Mouse (Mus musculus) ES-E14 (cell line): ENCODE data around the gene Lmod1.

Experiments
- CHD2 ChIP-seq: IDR thresholded peaks from 2 replicates; pipeline ENCODE4 v1.6.1; 2014; ENCODE audit warnings: mild to moderate bottlenecking, low read depth, low read length, inconsistent platforms
- HCFC1 ChIP-seq: IDR thresholded peaks from 2 replicates; pipeline ENCODE4 v1.6.1; 2012; ENCODE audit warnings: low read length, inconsistent platforms, borderline replicate concordance; ENCODE audit not compliant: insufficient read depth
- MAFK ChIP-seq: IDR thresholded peaks from 2 replicates; pipeline ENCODE4 v1.6.1; 2014; ENCODE audit warnings: mild to moderate bottlenecking, low read depth, low read length, inconsistent platforms; ENCODE audit not compliant: insufficient read depth
- ZC3H11A ChIP-seq: IDR thresholded peaks from 2 replicates; pipeline ENCODE4 v1.6.1; 2012; ENCODE audit warnings: low read depth, mild to moderate bottlenecking, inconsistent platforms, low read length, borderline replicate concordance
- ZNF384 ChIP-seq: IDR thresholded peaks from 2 replicates; pipeline ENCODE4 v1.6.1; 2012; ENCODE audit warnings: low read depth, low read length, inconsistent platforms

DNA sequence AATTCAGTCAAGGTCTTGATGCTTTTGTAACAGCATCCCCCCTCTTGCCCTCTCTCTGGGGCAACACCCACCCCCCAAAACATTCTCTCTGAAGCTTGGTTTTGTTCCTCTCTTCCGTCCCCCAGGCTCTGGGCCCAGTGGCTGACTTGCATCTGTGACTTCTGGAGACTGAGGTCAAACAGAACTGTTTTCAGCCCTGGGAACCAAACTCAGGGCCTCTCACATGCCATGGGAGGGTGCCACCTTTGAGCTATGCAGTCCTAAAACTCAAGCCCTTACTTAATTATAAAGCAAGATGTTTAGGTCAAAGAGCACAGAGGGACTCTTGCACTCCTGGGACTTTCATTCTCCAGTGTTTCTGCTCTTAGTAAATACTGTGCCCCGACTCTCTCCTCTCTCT lies 1.3 kb downstream of the Lmod1 start:
- no peak for TF ChIP-seq HCFC1
- no peak for TF ChIP-seq CHD2
- no peak for TF ChIP-seq ZC3H11A
- no peak for TF ChIP-seq ZNF384
- TF ChIP-seq MAFK: no peak
